Mouse (Mus musculus) ES-Bruce4 (cell line): ENCODE data around the gene Tgif2. TPM values are rescaled to one million over a fixed set of nuclear protein-coding genes. Genes with fewer than 3 reads are reported as not detected.

Experiments used
- H3K27ac ChIP-seq: 2 replicates; pipeline ENCODE4 v1.5.1; 2012; ENCODE audit warnings: low read length, inconsistent platforms; ENCODE audit not compliant: insufficient read depth
- H3K27me3 ChIP-seq: 2 replicates; pipeline ENCODE4 v1.6.1; 2012; ENCODE audit warnings: mild to moderate bottlenecking, low read length, inconsistent platforms; ENCODE audit not compliant: control insufficient read depth, poor library complexity, insufficient read depth, severe bottlenecking
- H3K36me3 ChIP-seq: 2 replicates; pipeline ENCODE4 v1.6.1; 2012; ENCODE audit warnings: inconsistent platforms, mild to moderate bottlenecking, low read length, moderate library complexity; ENCODE audit not compliant: control insufficient read depth, poor library complexity, insufficient read depth, severe bottlenecking
- H3K4me1 ChIP-seq: one replicate; pipeline ENCODE4 v1.8.1; 2011; ENCODE audit warnings: low read length; ENCODE audit not compliant: control insufficient read depth, insufficient read depth
- H3K4me3 ChIP-seq: 2 replicates; pipeline ENCODE4 v1.5.1; 2011; ENCODE audit warnings: low read depth, mild to moderate bottlenecking, low read length
- H3K9ac ChIP-seq: 2 replicates; pipeline ENCODE4 v1.6.1; 2012; ENCODE audit warnings: low read depth, mild to moderate bottlenecking, inconsistent platforms; ENCODE audit not compliant: poor library complexity, severe bottlenecking
- H3K9me3 ChIP-seq: replicated peaks from 2 replicates; pipeline ENCODE4 v1.6.1; 2012; ENCODE audit warnings: mild to moderate bottlenecking, low read length, inconsistent platforms; ENCODE audit not compliant: control insufficient read depth, poor library complexity, insufficient read depth, severe bottlenecking
- CTCF ChIP-seq: IDR thresholded peaks from one replicate; pipeline ENCODE4 v1.8.1; 2011; ENCODE audit warnings: low read depth, low read length
- EP300 ChIP-seq: IDR thresholded peaks from 2 replicates; pipeline ENCODE4 v1.6.1; 2011; ENCODE audit warnings: low read depth, low read length; ENCODE audit not compliant: insufficient read depth
- POLR2A ChIP-seq: IDR thresholded peaks from one replicate; pipeline ENCODE4 v1.8.1; 2011; ENCODE audit warnings: low read length; ENCODE audit not compliant: insufficient read depth
- polyA plus RNA-seq: library from polyadenylated mRNA; stranded (reverse); fragments of >200 nt; gene quantifications from 2 replicates; pipeline ENCODE4 v1.2.4, GENCODE M21; 2011; ENCODE audit warnings: low read depth; ENCODE audit not compliant: missing spikeins, insufficient read depth, insufficient read length

Gene Tgif2
- polyA plus RNA-seq, 1 experiment: 32.9 TPM

- Histone ChIP-seq H3K27ac (no peak overlapping the region), H3K36me3 (0 out of 2 replicates have a peak, but pooled peaks cover 3% of the 10 kb centered on the region)
Observed at GRCm38 (mm10) chr2:156857385-156857791, 17.6 kb downstream of the Tgif2 start.

GRCm38 (mm10) chr2:156857835-156858234 lies 18.0 kb downstream of the Tgif2 start, which contains the start of gene 4930518I15Rik:
4930518I15Rik (minus strand) TSS chr2:156857946.
- TF ChIP-seq EP300 (no peak), CTCF (no peak), POLR2A (no peak)
- no peak within 1 kb of the TSS for H3K27ac ChIP-seq
- no peak within 1 kb of the TSS for H3K4me3 ChIP-seq
- no peaks in the 10 kb centered on the region for H3K27me3 ChIP-seq
- H3K36me3 ChIP-seq: 0 out of 2 replicates have a peak, but pooled peaks cover 3% of the 10 kb centered on the region
- no peaks in the 10 kb centered on the region for H3K4me1 ChIP-seq
- H3K9ac ChIP-seq: no peak within 1 kb of the TSS
- H3K9me3 ChIP-seq: no peaks in the 10 kb centered on the region

More at GRCm38 (mm10) chr2:156857385-156857791, 17.6 kb downstream of the Tgif2 start:
- TF ChIP-seq CTCF (no peak), EP300 (no peak), POLR2A (no peak)
- no peak overlapping the region for H3K4me3 ChIP-seq
- H3K27me3 ChIP-seq: no peaks in the 10 kb centered on the region
- no peak overlapping the region for H3K9ac ChIP-seq
- no peaks in the 10 kb centered on the region for H3K4me1 ChIP-seq
- no peaks in the 10 kb centered on the region for H3K9me3 ChIP-seq

- Histone ChIP-seq H3K4me3 (no peak overlapping the region), H3K27me3 (no peaks in the 10 kb centered on the region), H3K36me3 (0 out of 2 replicates have a peak, but pooled peaks cover 3% of the 10 kb centered on the region), H3K9me3 (no peaks in the 10 kb centered on the region), H3K9ac (no peak overlapping the region), H3K4me1 (no peaks in the 10 kb centered on the region), H3K27ac (no peak overlapping the region)
- no peak for TF ChIP-seq EP300
- no peak for TF ChIP-seq POLR2A
- TF ChIP-seq CTCF: no peak
Observed at GRCm38 (mm10) chr2:156858671-156859070, 18.9 kb downstream of the Tgif2 start.

DNA sequence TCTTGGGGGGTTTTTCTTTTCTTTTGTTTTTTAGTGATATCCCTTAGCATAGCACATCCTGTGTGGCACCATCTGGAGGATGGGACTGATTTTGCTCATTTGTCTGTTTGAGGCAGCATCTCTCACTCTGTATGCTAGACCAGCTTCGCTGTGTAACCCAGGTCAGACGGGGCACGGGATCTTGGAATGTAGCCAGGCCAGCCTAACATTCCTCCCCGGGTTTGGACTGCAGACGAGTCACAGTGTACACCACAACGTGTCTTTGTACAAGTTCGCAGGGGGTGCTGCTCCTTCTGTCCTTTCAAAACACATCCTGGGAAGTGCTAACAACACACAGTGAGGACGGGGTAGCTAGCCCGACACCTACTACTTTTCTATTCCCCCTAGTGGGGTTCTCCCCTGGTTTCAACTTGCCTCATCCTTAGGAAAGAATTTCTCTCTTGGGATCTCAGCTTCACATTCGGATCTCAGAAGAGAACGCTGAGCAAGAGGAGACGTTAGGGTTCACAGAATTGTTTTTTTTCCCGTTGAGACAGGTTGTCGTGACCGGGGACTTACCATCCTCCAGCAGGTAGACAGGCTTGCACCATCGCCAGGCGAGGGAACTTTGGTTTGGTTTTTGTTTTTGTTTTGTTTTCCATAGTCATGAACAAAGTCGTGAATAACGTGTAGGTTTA lies 22.4 kb downstream of the Tgif2 start:
- peak overlapping the region; percentile 74 for H3K9ac ChIP-seq
- H3K36me3 ChIP-seq: peaks cover 18% of the 10 kb centered on the region
- no peaks in the 10 kb centered on the region for H3K9me3 ChIP-seq
- TF ChIP-seq POLR2A (no peak), EP300 (no peak), CTCF (no peak)
- no peaks in the 10 kb centered on the region for H3K4me1 ChIP-seq
- peak overlapping the region; percentile 93 for H3K4me3 ChIP-seq
- peak overlapping the region; percentile 74 for H3K27ac ChIP-seq
- H3K27me3 ChIP-seq: no peaks in the 10 kb centered on the region

GRCm38 (mm10) chr2:156862772-156863486 lies 23.1 kb downstream of the Tgif2 start, which contains the start of gene Rab5if:
Rab5if (plus strand) TSS chr2:156863128.
- H3K36me3 ChIP-seq: peaks cover 21% of the 10 kb centered on the region
- H3K9ac ChIP-seq: peak within 1 kb of the TSS; percentile 90
- peak; percentile 45 for TF ChIP-seq CTCF
- no peak; the same call in 1 of the 2 replicates for TF ChIP-seq EP300
- no peaks in the 10 kb centered on the region for H3K4me1 ChIP-seq
- H3K9me3 ChIP-seq: no peaks in the 10 kb centered on the region
- peak within 1 kb of the TSS; percentile 99 for H3K4me3 ChIP-seq
- peak within 1 kb of the TSS; percentile 74 for H3K27ac ChIP-seq
- H3K27me3 ChIP-seq: no peaks in the 10 kb centered on the region
